Mouse (Mus musculus): Measurements from ENCODE around the gene Shank3.

Shank3 gene

GRCm38 (mm10) chr15:89524001-89524571 is 24.7 kb downstream of the Shank3 start:
- intact Hi-C loops (cut with DNase I), result no loop called here

GRCm38 (mm10) chr15:89524611-89525415 is 25.4 kb downstream of the Shank3 start:
- intact Hi-C loops (cut with DNase I), result no loop called here

GRCm38 (mm10) chr15:89525464-89525863 is 26.0 kb downstream of the Shank3 start:
- intact Hi-C loops (cut with DNase I), result no loop called here

GRCm38 (mm10) chr15:89525896-89526295 is 26.5 kb downstream of the Shank3 start:
- intact Hi-C loops (cut with DNase I), result no loop called here

GRCm38 (mm10) chr15:89526776-89527325 is 27.4 kb downstream of the Shank3 start:
- intact Hi-C loops (cut with DNase I), result no loop called here

GRCm38 (mm10) chr15:89527466-89527865 is 28.0 kb downstream of the Shank3 start:
- intact Hi-C loops (cut with DNase I), result no loop called here

- intact Hi-C loops (cut with DNase I), result no loop called here
These were observed 28.9 kb downstream of the Shank3 start for GRCm38 (mm10) chr15:89528201-89528850.

- intact Hi-C loops (cut with DNase I), result no loop called here
These were observed 29.5 kb downstream of the Shank3 start for GRCm38 (mm10) chr15:89528923-89529322.

- intact Hi-C loops (cut with DNase I), result loop anchor here (5.0 kb wide), 1 partner anchor 68 kb away; no protein-coding TSS in a partner anchor
These were observed 30.9 kb downstream of the Shank3 start for GRCm38 (mm10) chr15:89530336-89530735.

- intact Hi-C loops (cut with DNase I), result loop anchor here (5.0 kb wide), 1 partner anchor 69 kb away; no protein-coding TSS in a partner anchor
These were observed 32.0 kb downstream of the Shank3 start for GRCm38 (mm10) chr15:89531399-89531798.

- intact Hi-C loops (cut with DNase I), result loop anchor here (5.0 kb wide), 1 partner anchor 70 kb away; no protein-coding TSS in a partner anchor
These were observed 32.9 kb downstream of the Shank3 start for GRCm38 (mm10) chr15:89532026-89532923.

- intact Hi-C loops (cut with DNase I), result loop anchor here (5.0 kb wide), 1 partner anchor 71 kb away; no protein-coding TSS in a partner anchor
These were observed 33.8 kb downstream of the Shank3 start for GRCm38 (mm10) chr15:89532924-89533842.

GRCm38 (mm10) chr15:89533843-89534207 is 34.4 kb downstream of the Shank3 start:
- intact Hi-C loops (cut with DNase I), result loop anchor here (5.0 kb wide), 1 partner anchor 72 kb away; no protein-coding TSS in a partner anchor

- intact Hi-C loops (cut with DNase I), result no loop called here
These were observed 44.7 kb downstream of the Shank3 start for GRCm38 (mm10) chr15:89544171-89544570.

- intact Hi-C loops (cut with DNase I), result no loop called here
These were observed 47.9 kb downstream of the Shank3 start for GRCm38 (mm10) chr15:89547321-89547720.

- intact Hi-C loops (cut with DNase I), result no loop called here
These were observed 48.6 kb downstream of the Shank3 start for GRCm38 (mm10) chr15:89547824-89548601.

- intact Hi-C loops (cut with DNase I), result no loop called here
These were observed 49.4 kb downstream of the Shank3 start for GRCm38 (mm10) chr15:89548837-89549236.

- intact Hi-C loops (cut with DNase I), result no loop called here
These were observed 51.1 kb downstream of the Shank3 start for GRCm38 (mm10) chr15:89550506-89550905.

GRCm38 (mm10) chr15:89551733-89552132 is 52.3 kb downstream of the Shank3 start:
- intact Hi-C loops (cut with DNase I), result no loop called here
